Mouse (Mus musculus) midbrain, embryonic 11.5 days (tissue): ENCODE measurements around the gene Sohlh2. TPM values are rescaled to one million over a fixed set of nuclear protein-coding genes. Genes with fewer than 3 reads are reported as not detected.
"Not testable (repeated sequence)": the region's sequence is repeated elsewhere in the genome, so short reads cannot be mapped to it uniquely, and the experiment has no call there.

ENCODE experiments used
- ATAC-seq: fragments of 200-750 bp; cut with Nextera tagmentation; 2 replicates; pipeline ENCODE4 v1.8.0; 2017; ENCODE audit warnings: moderate TSS enrichment, moderate library complexity; ENCODE audit not compliant: low FRiP score
- DNase-seq: peaks from one replicate; pipeline ENCODE4 v3.0.0; 2015; ENCODE audit warnings: low spot score; ENCODE audit errors: missing footprints
- H3K27ac ChIP-seq: fragments of 300-500 bp; sonication (generic); 2 replicates; pipeline ENCODE4 v1.5.1; 2014; ENCODE audit warnings: low read depth, low read length
- H3K27me3 ChIP-seq: fragments of 300-500 bp; sonication (generic); 2 replicates; pipeline ENCODE4 v1.6.1; 2014; ENCODE audit warnings: mild to moderate bottlenecking, low read length, moderate library complexity, mixed read lengths; ENCODE audit not compliant: control insufficient read depth, insufficient read depth
- H3K36me3 ChIP-seq: fragments of 300-500 bp; sonication (generic); 2 replicates; pipeline ENCODE4 v1.6.1; 2014; ENCODE audit warnings: mild to moderate bottlenecking, low read length, moderate library complexity, mixed read lengths; ENCODE audit not compliant: control insufficient read depth, insufficient read depth
- H3K4me1 ChIP-seq: fragments of 300-500 bp; sonication (generic); 2 replicates; pipeline ENCODE4 v1.6.1; 2014; ENCODE audit warnings: low read length; ENCODE audit not compliant: control insufficient read depth, insufficient read depth
- H3K4me2 ChIP-seq: fragments of 300-500 bp; sonication (generic); 2 replicates; pipeline ENCODE4 v1.6.1; 2014; ENCODE audit warnings: mild to moderate bottlenecking, moderate library complexity
- H3K4me3 ChIP-seq: fragments of 300-500 bp; sonication (generic); 2 replicates; pipeline ENCODE4 v1.5.1; 2014; ENCODE audit warnings: low read depth, low read length
- H3K9ac ChIP-seq: fragments of 300-500 bp; sonication (generic); 2 replicates; pipeline ENCODE4 v1.6.1; 2014; ENCODE audit warnings: low read length
- H3K9me3 ChIP-seq: fragments of 300-500 bp; sonication (generic); 2 replicates; pipeline ENCODE4 v1.6.1; 2016; ENCODE audit warnings: low read length; ENCODE audit not compliant: control insufficient read depth
- WGBS: fragments of 180-500 bp; shearing (Covaris S2); extraction: QIAGEN DNeasy Blood & Tissue Kit; methylation state at CpG from one replicate; pipeline ENCODE4 v1.1.7; 2014; 5-methylcytosine and 5-hydroxymethylcytosine counted together
- polyA plus RNA-seq: library from polyadenylated mRNA; unstranded; fragments of >200 nt; fragmentation: Nextera tagmentation; extraction: Ambion mirVana; gene quantifications from 2 replicates; pipeline ENCODE4 v1.2.1, GENCODE M21; 2014

The Sohlh2 gene
- polyA plus RNA-seq, 1 experiment from 2014 or later, result not detected

DNA sequence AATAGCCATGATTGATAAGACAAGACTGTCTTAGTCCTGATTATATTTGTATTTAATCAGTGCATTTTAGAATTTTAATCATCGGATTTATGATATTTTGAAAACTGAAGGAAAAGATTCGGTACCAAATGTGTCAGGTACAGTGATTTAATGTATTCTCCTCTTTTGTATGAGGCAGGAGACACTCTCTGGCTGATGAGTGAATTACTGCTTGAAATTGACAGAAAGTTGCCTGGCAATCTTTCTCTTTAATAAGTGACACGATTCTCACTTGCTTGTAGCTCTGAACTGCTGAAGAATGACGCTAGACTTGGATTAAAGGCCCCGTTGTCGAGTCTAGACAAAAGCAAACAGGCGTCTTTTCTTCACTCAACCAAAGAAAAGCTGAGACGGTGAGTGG lies 13.0 kb downstream of the Sohlh2 start:
- H3K4me2 ChIP-seq, result no peak overlapping the region
- no peaks in the 10 kb centered on the region for H3K4me1 ChIP-seq
- WGBS, result 62% methylated on average over 8 of the region's 8 CpGs
- no peaks in the 10 kb centered on the region for H3K27me3 ChIP-seq
- no peak for ATAC-seq
- H3K4me3 ChIP-seq, result no peak overlapping the region
- H3K36me3 ChIP-seq, result no peaks in the 10 kb centered on the region
- no peak overlapping the region for H3K27ac ChIP-seq
- no peaks in the 10 kb centered on the region for H3K9me3 ChIP-seq
- no peak overlapping the region for H3K9ac ChIP-seq
- no peak for DNase-seq

GRCm38 (mm10) chr3:55195581-55196327 lies 13.9 kb downstream of the Sohlh2 start:
- ATAC-seq (no peak), DNase-seq (peak; percentile 44)
- no peak overlapping the region for H3K4me3 ChIP-seq
- H3K36me3 ChIP-seq, result no peaks in the 10 kb centered on the region
- H3K27ac ChIP-seq, result no peak overlapping the region
- no peaks in the 10 kb centered on the region for H3K4me1 ChIP-seq
- H3K9me3 ChIP-seq, result no peaks in the 10 kb centered on the region
- H3K9ac ChIP-seq, result no peak overlapping the region
- H3K4me2 ChIP-seq, result no peak overlapping the region
- WGBS, result 92% methylated on average over 5 of the region's 5 CpGs
- no peaks in the 10 kb centered on the region for H3K27me3 ChIP-seq

DNA sequence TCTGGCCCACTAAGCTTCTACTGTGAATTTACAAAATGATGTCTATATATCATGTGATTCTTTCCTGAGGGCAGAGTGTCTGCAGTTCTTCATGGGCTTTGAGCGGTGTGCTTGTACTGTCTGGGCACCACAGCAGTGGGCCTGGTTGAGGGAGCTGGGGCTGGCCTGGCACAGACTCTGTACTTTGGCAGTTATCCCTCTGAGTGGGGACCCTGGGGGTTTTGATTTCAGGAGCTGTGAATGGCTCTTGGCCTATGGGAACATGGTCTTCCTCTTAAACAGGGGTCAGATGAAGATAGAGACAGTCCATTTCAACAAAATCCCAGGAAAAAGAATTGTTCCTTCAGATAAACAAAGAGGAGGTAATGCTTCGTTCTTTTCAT lies 14.5 kb downstream of the Sohlh2 start:
- Histone ChIP-seq H3K4me3 (no peak overlapping the region), H3K27me3 (no peaks in the 10 kb centered on the region), H3K9me3 (no peaks in the 10 kb centered on the region), H3K36me3 (no peaks in the 10 kb centered on the region), H3K4me2 (no peak overlapping the region), H3K4me1 (no peaks in the 10 kb centered on the region), H3K27ac (no peak overlapping the region), H3K9ac (no peak overlapping the region)
- WGBS, result 100% methylated on average over 2 of the region's 2 CpGs
- ATAC-seq (no peak), DNase-seq (peak; percentile 57)

DNA sequence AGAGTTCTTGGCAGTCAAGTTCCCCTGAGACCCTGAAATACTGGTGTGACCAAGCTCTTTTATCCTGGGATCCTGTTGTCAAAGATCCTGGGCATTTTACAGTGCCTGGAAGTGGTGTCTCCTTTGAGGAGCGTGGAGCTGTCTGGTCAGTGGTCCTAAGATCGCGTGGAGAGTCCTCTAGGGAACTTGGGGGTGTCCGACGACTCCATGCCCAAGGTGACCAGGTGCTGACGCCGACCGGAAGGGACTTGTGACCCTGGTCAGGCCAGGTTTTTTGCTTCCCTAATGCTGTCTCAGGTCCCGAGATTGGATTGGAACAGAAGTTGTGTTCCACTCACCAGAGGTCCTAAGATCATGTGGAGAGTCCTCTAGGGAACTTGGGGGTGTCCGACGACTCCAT lies 21.8 kb downstream of the Sohlh2 start:
- WGBS, result 89% methylated on average over 11 of the region's 11 CpGs
- H3K27me3 ChIP-seq, H3K9me3 ChIP-seq, ATAC-seq, H3K27ac ChIP-seq, DNase-seq, H3K4me2 ChIP-seq, H3K4me3 ChIP-seq, H3K4me1 ChIP-seq, H3K36me3 ChIP-seq, H3K9ac ChIP-seq: not testable (repeated sequence)

GRCm38 (mm10) chr3:55206413-55206812 lies 24.6 kb downstream of the Sohlh2 start:
- Histone ChIP-seq H3K27me3 (no peaks in the 10 kb centered on the region), H3K27ac (no peak overlapping the region), H3K36me3 (no peaks in the 10 kb centered on the region), H3K9ac (no peak overlapping the region), H3K4me3 (no peak overlapping the region), H3K4me2 (no peak overlapping the region), H3K4me1 (no peaks in the 10 kb centered on the region), H3K9me3 (no peaks in the 10 kb centered on the region; the same call in 1 of the 2 replicates)
- no peak for ATAC-seq
- DNase-seq, result peak; percentile 33
- 98% methylated on average over 2 of the region's 2 CpGs for WGBS

DNA sequence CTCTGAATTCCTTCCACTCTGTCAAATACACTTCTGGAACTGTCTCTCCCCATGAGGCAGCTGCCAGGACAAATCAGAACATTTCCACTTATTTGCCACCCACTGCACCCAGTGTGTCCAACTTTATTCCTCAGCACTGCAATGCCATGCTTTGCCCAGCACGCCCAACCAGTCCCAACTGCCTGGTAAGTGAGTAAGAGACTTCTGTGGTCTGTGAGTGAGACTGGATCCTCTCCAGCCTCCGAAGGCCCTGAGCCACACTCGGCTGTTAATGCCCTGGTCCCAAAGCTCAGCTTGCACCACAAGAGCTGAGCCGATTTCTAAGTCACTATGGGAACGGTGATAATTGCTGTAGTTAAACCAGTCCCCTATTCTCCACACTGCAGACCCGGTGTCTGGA lies 25.8 kb downstream of the Sohlh2 start:
- Histone ChIP-seq H3K27ac (no peak overlapping the region), H3K9me3 (no peaks in the 10 kb centered on the region; the same call in 1 of the 2 replicates), H3K27me3 (no peaks in the 10 kb centered on the region), H3K9ac (no peak overlapping the region), H3K4me1 (no peaks in the 10 kb centered on the region), H3K36me3 (no peaks in the 10 kb centered on the region), H3K4me2 (no peak overlapping the region), H3K4me3 (no peak overlapping the region)
- WGBS, result 55% methylated on average over 6 of the region's 6 CpGs
- DNase-seq (peak; percentile 80), ATAC-seq (no peak)

DNA sequence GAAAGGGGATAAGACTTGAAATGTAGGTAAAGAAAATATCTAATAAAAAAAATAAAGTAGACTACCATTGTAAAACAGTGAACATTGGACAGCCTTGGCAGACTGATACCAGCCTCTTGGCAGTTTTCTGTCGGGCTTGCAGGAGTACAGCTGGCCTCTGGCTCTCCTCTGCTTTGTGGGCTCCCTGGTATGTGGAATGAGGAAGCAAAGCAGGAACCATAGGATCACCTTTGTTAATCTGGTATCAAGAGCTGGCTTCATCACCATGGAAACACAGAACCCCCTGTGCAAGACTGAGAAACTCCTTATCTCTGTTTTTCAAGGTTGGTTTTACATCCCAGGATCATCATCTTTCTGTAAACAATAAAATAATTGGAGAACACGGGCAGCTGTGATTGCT lies 30.4 kb downstream of the Sohlh2 start:
- Histone ChIP-seq H3K36me3 (no peaks in the 10 kb centered on the region), H3K4me2 (no peak overlapping the region), H3K27me3 (no peaks in the 10 kb centered on the region), H3K9ac (no peak overlapping the region), H3K4me1 (no peaks in the 10 kb centered on the region), H3K4me3 (no peak overlapping the region), H3K9me3 (no peaks in the 10 kb centered on the region), H3K27ac (no peak overlapping the region)
- ATAC-seq (no peak), DNase-seq (peak; percentile 66)
- WGBS, result 37% methylated on average over 2 of the region's 2 CpGs

DNA sequence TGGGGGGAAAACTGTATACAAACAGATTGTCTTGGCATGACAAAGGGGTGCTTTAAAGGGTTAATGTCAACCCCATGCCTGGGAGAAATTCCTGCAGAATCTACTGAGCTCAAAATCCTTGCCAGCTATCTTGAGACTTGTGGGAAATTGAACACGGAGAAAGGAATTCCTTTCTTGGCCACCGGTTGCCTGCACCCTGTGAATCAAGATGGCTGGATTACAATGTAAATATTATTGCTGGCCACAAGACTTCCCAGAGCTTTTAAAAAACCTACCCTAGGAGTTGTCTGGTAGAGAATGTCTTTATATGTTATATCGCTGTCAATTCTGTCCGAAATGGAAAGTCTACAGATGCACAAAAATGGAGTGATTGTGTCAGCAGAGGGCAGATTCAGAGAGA lies 32.0 kb downstream of the Sohlh2 start:
- ATAC-seq, result no peak
- no peaks in the 10 kb centered on the region for H3K4me1 ChIP-seq
- no peaks in the 10 kb centered on the region for H3K9me3 ChIP-seq
- H3K4me2 ChIP-seq, result no peak overlapping the region
- DNase-seq, result no peak
- no peaks in the 10 kb centered on the region for H3K27me3 ChIP-seq
- 60% methylated on average over 4 of the region's 4 CpGs for WGBS
- no peak overlapping the region for H3K9ac ChIP-seq
- H3K36me3 ChIP-seq, result no peaks in the 10 kb centered on the region
- H3K4me3 ChIP-seq, result no peak overlapping the region
- no peak overlapping the region for H3K27ac ChIP-seq

- Histone ChIP-seq H3K4me2 (no peak overlapping the region), H3K9me3 (no peaks in the 10 kb centered on the region), H3K27ac (no peak overlapping the region), H3K9ac (no peak overlapping the region), H3K27me3 (no peaks in the 10 kb centered on the region), H3K4me3 (no peak overlapping the region), H3K4me1 (no peaks in the 10 kb centered on the region), H3K36me3 (no peaks in the 10 kb centered on the region)
- DNase-seq (peak; percentile 79), ATAC-seq (0 out of 2 replicates have a peak, but pooled peaks have one; percentile 40)
- WGBS, result 78% methylated on average over 6 of the region's 6 CpGs
Measured at GRCm38 (mm10) chr3:55214413-55214812, 32.6 kb downstream of the Sohlh2 start.
